Mouse (Mus musculus): ENCODE results near the gene Itga2b. TPM values are rescaled to one million over a fixed set of nuclear protein-coding genes. Genes with fewer than 3 reads are reported as not detected.

Gene Itga2b
- polyA plus RNA-seq, 1 experiment, result 7.0 TPM

DNA sequence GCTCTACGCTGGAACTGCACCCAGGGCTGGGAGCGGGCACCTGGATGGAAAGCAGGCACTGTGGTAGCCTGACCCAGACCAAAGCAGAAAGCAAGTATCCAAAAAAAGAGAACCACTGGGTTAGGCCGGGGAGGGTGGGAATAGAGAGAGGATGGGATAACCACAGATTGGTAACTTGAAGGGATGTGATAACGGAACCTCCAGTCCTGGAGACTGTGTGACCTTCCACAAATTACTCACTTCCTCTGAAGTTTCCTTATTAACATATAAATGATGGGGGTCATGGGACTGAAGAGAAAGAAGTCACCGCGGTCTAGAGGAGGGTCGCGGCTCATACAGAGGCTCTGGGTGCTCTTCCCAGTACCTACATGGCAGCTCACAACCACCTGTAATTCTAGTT lies 29.7 kb downstream of the Itga2b start:
- no peak overlapping the region for H3K27ac ChIP-seq (ENCODE audit: insufficient read depth, low read length)
- H3K9ac ChIP-seq (ENCODE audit: low read depth, poor library complexity, severe bottlenecking), result no peak overlapping the region
- no peaks in the 10 kb centered on the region for H3K9me3 ChIP-seq (replicated peaks; ENCODE audit: control insufficient read depth, insufficient read depth, low read length, poor library complexity, severe bottlenecking)
- TF ChIP-seq EP300 (IDR thresholded peaks at IDR 0.05; ENCODE audit: insufficient read depth, low read depth, low read length), result no peak
- TF ChIP-seq CTCF (IDR thresholded peaks at IDR 0.05; ENCODE audit: low read depth, low read length), result no peak
- no peak for TF ChIP-seq POLR2A (IDR thresholded peaks at IDR 0.05; ENCODE audit: insufficient read depth, low read length)
- peaks cover 7% of the 10 kb centered on the region; the same call in 1 of the 2 replicates for H3K36me3 ChIP-seq (ENCODE audit: control insufficient read depth, insufficient read depth, low read length, poor library complexity, severe bottlenecking)
- peaks cover 2% of the 10 kb centered on the region; the same call in 1 of the 2 replicates for H3K27me3 ChIP-seq (ENCODE audit: control insufficient read depth, insufficient read depth, low read length, poor library complexity, severe bottlenecking)
- no peaks in the 10 kb centered on the region for H3K4me1 ChIP-seq (ENCODE audit: control insufficient read depth, insufficient read depth, low read length)
- no peak overlapping the region for H3K4me3 ChIP-seq (ENCODE audit: low read depth, low read length)

GRCm38 (mm10) chr11:102439093-102440082 lies 30.5 kb downstream of the Itga2b start:
- Histone ChIP-seq H3K4me1 (ENCODE audit: control insufficient read depth, insufficient read depth, low read length) (no peaks in the 10 kb centered on the region), H3K27ac (ENCODE audit: insufficient read depth, low read length) (no peak overlapping the region), H3K36me3 (ENCODE audit: control insufficient read depth, insufficient read depth, low read length, poor library complexity, severe bottlenecking) (peaks cover 10% of the 10 kb centered on the region; the same call in 1 of the 2 replicates), H3K27me3 (ENCODE audit: control insufficient read depth, insufficient read depth, low read length, poor library complexity, severe bottlenecking) (peaks cover 2% of the 10 kb centered on the region; the same call in 1 of the 2 replicates), H3K9me3 (replicated peaks; ENCODE audit: control insufficient read depth, insufficient read depth, low read length, poor library complexity, severe bottlenecking) (no peaks in the 10 kb centered on the region), H3K9ac (ENCODE audit: low read depth, poor library complexity, severe bottlenecking) (no peak overlapping the region), H3K4me3 (ENCODE audit: low read depth, low read length) (no peak overlapping the region)
- no peak for TF ChIP-seq EP300 (IDR thresholded peaks at IDR 0.05; ENCODE audit: insufficient read depth, low read depth, low read length)
- no peak for TF ChIP-seq POLR2A (IDR thresholded peaks at IDR 0.05; ENCODE audit: insufficient read depth, low read length)
- no peak for TF ChIP-seq CTCF (IDR thresholded peaks at IDR 0.05; ENCODE audit: low read depth, low read length)

DNA sequence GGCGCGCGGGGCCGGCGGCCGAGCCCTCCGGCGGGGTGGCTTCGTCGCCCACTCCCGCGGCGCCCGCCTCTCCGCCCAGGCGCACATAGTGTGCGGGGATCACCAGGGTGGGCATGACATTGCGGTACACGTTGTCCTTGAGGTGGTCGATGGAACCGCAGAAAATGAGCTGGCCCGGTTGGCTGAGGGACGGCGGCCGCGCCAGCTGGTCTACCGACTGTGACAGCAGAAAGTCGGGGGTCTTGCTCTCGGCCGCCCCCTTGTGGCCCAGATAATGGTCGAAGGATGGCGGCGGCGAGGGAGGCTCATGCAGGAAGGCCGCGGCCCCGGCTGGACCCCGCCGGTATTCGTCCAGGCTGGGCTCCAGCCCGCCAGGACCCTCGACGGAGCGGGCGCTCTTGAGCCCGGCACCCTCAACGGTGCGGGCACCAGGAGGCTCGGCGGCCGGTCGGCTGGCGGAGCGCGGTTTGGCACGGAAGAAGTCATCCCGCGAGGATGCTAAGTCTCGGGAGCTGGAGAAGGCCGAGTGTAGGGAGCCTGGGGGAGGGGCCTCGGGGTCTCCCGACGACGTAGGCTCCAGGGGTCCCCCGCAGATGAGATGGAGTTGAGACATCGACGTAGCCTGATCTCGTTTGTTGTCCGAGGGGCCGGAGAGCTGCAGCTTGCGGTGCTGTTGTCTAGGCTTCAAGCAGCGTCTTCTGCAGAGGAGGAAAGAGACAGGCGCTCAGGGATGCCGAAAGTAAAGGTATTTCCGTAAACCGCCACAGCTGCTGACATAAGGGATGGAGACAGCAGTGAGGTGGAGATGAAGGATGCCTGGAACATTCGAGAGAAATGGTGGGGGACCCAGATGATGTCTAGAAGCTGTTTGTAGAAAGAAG lies 31.5 kb downstream of the Itga2b start:
- H3K27me3 ChIP-seq (ENCODE audit: control insufficient read depth, insufficient read depth, low read length, poor library complexity, severe bottlenecking), result peaks cover 2% of the 10 kb centered on the region; the same call in 1 of the 2 replicates
- H3K4me3 ChIP-seq (ENCODE audit: low read depth, low read length), result peak overlapping the region; percentile 62
- peak; percentile 75 for TF ChIP-seq CTCF (IDR thresholded peaks at IDR 0.05; ENCODE audit: low read depth, low read length)
- no peak for TF ChIP-seq POLR2A (IDR thresholded peaks at IDR 0.05; ENCODE audit: insufficient read depth, low read length)
- peaks cover 10% of the 10 kb centered on the region; the same call in 1 of the 2 replicates for H3K36me3 ChIP-seq (ENCODE audit: control insufficient read depth, insufficient read depth, low read length, poor library complexity, severe bottlenecking)
- no peak overlapping the region for H3K27ac ChIP-seq (ENCODE audit: insufficient read depth, low read length)
- H3K9me3 ChIP-seq (replicated peaks; ENCODE audit: control insufficient read depth, insufficient read depth, low read length, poor library complexity, severe bottlenecking), result no peaks in the 10 kb centered on the region
- peak overlapping the region; percentile 65 for H3K9ac ChIP-seq (ENCODE audit: low read depth, poor library complexity, severe bottlenecking)
- H3K4me1 ChIP-seq (ENCODE audit: control insufficient read depth, insufficient read depth, low read length), result no peaks in the 10 kb centered on the region

DNA sequence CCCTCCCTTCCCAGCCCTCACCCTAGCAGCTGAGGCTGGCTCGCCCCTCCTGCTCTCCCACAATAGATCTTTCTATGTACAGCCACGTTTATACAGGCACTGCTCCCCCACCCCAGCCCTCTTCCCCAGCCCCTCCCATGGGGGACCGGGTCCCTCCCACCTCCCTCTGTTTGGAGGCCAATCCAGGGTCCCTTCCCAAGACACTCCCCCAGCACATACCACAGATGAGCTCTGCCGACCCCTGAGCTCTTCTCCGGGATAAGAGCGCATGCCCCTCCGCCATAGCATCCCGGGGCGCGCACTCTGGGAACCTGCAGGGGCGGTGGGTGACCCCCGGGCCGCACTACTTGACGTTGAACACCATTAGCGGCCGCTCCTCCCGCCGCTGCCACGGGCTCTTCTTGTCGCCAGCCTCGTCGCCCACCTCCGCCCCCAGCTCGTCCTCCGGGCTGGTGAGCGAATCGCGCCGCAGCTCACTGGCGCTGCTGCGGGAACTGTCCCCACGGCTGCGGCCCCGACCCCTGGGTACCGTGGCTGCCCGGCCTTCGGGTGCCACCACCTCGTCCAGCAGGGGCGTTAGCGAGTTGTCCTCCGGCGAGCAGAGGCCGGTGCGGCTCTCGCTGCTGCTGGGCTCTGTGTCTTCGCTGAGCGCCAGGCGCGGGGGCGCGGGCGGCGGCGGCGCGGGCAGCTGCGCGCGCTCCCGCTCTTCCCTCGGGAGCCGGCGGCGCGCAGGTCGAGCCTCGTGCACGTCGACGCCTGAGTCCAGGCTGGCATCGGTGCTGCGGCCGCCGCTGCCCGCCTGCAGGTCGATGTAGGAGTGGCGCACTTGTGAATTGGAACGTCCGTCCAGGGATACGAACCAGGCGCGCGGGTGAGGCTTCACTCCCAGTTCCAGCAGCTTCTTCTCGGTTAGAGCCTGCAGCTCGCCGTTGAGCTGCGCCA lies 32.5 kb downstream of the Itga2b start:
- no peak overlapping the region for H3K27ac ChIP-seq (ENCODE audit: insufficient read depth, low read length)
- H3K27me3 ChIP-seq (ENCODE audit: control insufficient read depth, insufficient read depth, low read length, poor library complexity, severe bottlenecking), result peaks cover 2% of the 10 kb centered on the region; the same call in 1 of the 2 replicates
- no peaks in the 10 kb centered on the region for H3K4me1 ChIP-seq (ENCODE audit: control insufficient read depth, insufficient read depth, low read length)
- TF ChIP-seq POLR2A (IDR thresholded peaks at IDR 0.05; ENCODE audit: insufficient read depth, low read length), result no peak
- no peak for TF ChIP-seq CTCF (IDR thresholded peaks at IDR 0.05; ENCODE audit: low read depth, low read length)
- peaks cover 10% of the 10 kb centered on the region; the same call in 1 of the 2 replicates for H3K36me3 ChIP-seq (ENCODE audit: control insufficient read depth, insufficient read depth, low read length, poor library complexity, severe bottlenecking)
- peak overlapping the region; percentile 65 for H3K9ac ChIP-seq (ENCODE audit: low read depth, poor library complexity, severe bottlenecking)
- no peaks in the 10 kb centered on the region for H3K9me3 ChIP-seq (replicated peaks; ENCODE audit: control insufficient read depth, insufficient read depth, low read length, poor library complexity, severe bottlenecking)
- peak overlapping the region; percentile 62 for H3K4me3 ChIP-seq (ENCODE audit: low read depth, low read length)

DNA sequence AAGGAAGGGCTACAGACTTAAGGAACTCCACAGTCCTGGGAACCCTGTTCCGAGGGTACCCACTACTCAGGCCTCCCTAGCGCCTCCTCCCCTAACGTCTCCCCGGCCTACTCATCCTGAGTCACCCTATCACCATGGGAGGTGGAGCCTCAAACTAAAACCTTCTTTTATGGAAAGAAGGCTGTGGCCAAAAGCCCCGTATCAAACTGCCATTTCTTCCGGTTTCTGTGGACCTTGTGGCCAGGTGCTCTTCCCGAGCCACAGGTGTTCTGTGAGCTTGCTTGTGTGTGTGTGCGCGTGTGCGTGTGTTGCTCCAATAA lies 33.5 kb downstream of the Itga2b start:
- H3K9me3 ChIP-seq (replicated peaks; ENCODE audit: control insufficient read depth, insufficient read depth, low read length, poor library complexity, severe bottlenecking), result no peaks in the 10 kb centered on the region
- H3K36me3 ChIP-seq (ENCODE audit: control insufficient read depth, insufficient read depth, low read length, poor library complexity, severe bottlenecking), result peaks cover 10% of the 10 kb centered on the region; the same call in 1 of the 2 replicates
- peaks cover 2% of the 10 kb centered on the region; the same call in 1 of the 2 replicates for H3K27me3 ChIP-seq (ENCODE audit: control insufficient read depth, insufficient read depth, low read length, poor library complexity, severe bottlenecking)
- no peak overlapping the region for H3K27ac ChIP-seq (ENCODE audit: insufficient read depth, low read length)
- no peaks in the 10 kb centered on the region for H3K4me1 ChIP-seq (ENCODE audit: control insufficient read depth, insufficient read depth, low read length)
- no peak overlapping the region for H3K9ac ChIP-seq (ENCODE audit: low read depth, poor library complexity, severe bottlenecking)
- no peak overlapping the region for H3K4me3 ChIP-seq (ENCODE audit: low read depth, low read length)
- TF ChIP-seq EP300 (IDR thresholded peaks at IDR 0.05; ENCODE audit: insufficient read depth, low read depth, low read length), result no peak
- no peak for TF ChIP-seq POLR2A (IDR thresholded peaks at IDR 0.05; ENCODE audit: insufficient read depth, low read length)
- no peak for TF ChIP-seq CTCF (IDR thresholded peaks at IDR 0.05; ENCODE audit: low read depth, low read length)
